Mouse (Mus musculus): ENCODE data around the gene Tex33.

GRCm38 (mm10) chr15:78355548-78355947 is 40.2 kb downstream of the Tex33 start:
- TF ChIP-seq CTCF (IDR thresholded peaks at IDR 0.05; ENCODE audit: borderline replicate concordance, extremely low read depth, insufficient read depth, insufficient read length) (no peak), POLR2A (IDR thresholded peaks at IDR 0.05; ENCODE audit: borderline replicate concordance, extremely low read depth, insufficient read depth, insufficient read length, poor library complexity, severe bottlenecking) (no peak)
